Mouse (Mus musculus): ENCODE measurements around the gene 1700109H08Rik.

DNA sequence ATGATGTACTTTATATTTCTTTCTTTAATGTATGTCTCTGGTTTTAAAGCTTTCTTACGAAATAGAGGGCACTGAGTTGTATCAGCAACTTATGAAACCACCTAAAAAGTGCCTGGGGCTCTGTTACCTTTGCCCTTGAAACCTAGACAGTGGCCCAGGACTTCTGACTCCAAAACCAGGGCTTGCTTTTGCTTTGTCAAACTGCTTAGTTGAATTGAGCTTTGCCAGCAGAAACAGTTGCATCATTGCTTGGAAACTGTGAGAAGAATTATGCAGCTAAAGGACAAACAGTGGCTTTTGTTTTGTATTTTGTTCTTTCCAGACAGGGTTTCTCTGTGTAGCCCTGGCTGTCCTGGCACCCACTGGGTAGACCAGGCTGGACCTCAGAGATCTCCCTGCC, 28.9 kb downstream of the 1700109H08Rik start:
- TF ChIP-seq HCFC1 (IDR thresholded peaks at IDR 0.05; ENCODE audit: low read depth, low read length), result no peak
- no peak for TF ChIP-seq JUN (IDR thresholded peaks at IDR 0.05; ENCODE audit: insufficient read depth, low read depth, low read length)
- TF ChIP-seq NRF1 (IDR thresholded peaks at IDR 0.05; ENCODE audit: low read depth, low read length), result no peak
- no peak for TF ChIP-seq SIN3A (IDR thresholded peaks at IDR 0.05; ENCODE audit: low read length)
- no peak for TF ChIP-seq CTCF (conservative IDR thresholded peaks at IDR 0.05 in 1 of 2, IDR thresholded peaks at IDR 0.05 in 1 of 2; ENCODE audit: low read depth in 2 of 2, low read length in 2 of 2)
- no peak for TF ChIP-seq POLR2AphosphoS2 (IDR thresholded peaks at IDR 0.05; ENCODE audit: low read depth, low read length)
